Mouse (Mus musculus) telencephalon, adult 2 months (tissue): Measurements from ENCODE around the gene Agxt.

Experiments
- DNase-seq: peaks from one replicate; pipeline ENCODE4 v3.0.0-alpha.2; 2011; ENCODE audit warnings: low read depth, low spot score

Agxt gene

GRCm38 (mm10) chr1:93150907-93151661 is 16.0 kb downstream of the Agxt start:
- no peak for DNase-seq

- no peak for DNase-seq
Observed at GRCm38 (mm10) chr1:93157566-93157965, 22.5 kb downstream of the Agxt start.

GRCm38 (mm10) chr1:93158916-93159315 is 23.9 kb downstream of the Agxt start:
- no peak for DNase-seq

GRCm38 (mm10) chr1:93159566-93160500 is 24.8 kb downstream of the Agxt start:
- no peak for DNase-seq

GRCm38 (mm10) chr1:93160501-93161133 is 25.6 kb downstream of the Agxt start, which contains the start of gene 2310007B03Rik:
2310007B03Rik (minus strand) TSS chr1:93160948.
- no peak for DNase-seq

- DNase-seq = no peak
Observed at GRCm38 (mm10) chr1:93161350-93161749, 26.3 kb downstream of the Agxt start.

- DNase-seq = no peak
Observed at GRCm38 (mm10) chr1:93161921-93162320, 26.9 kb downstream of the Agxt start.

- DNase-seq = no peak
Observed at GRCm38 (mm10) chr1:93162588-93162987, 27.5 kb downstream of the Agxt start.

GRCm38 (mm10) chr1:93165447-93165846 is 30.4 kb downstream of the Agxt start:
- DNase-seq = no peak

GRCm38 (mm10) chr1:93166346-93167079 is 31.5 kb downstream of the Agxt start:
- no peak for DNase-seq

GRCm38 (mm10) chr1:93168295-93168775 is 33.3 kb downstream of the Agxt start, which contains the start of gene Crocc2:
Crocc2 (plus strand) TSS chr1:93168725.
- no peak for DNase-seq

- no peak for DNase-seq
Observed at GRCm38 (mm10) chr1:93173665-93174064, 38.6 kb downstream of the Agxt start.

GRCm38 (mm10) chr1:93174399-93174798 is 39.4 kb downstream of the Agxt start:
- peak; percentile 34 for DNase-seq

- DNase-seq = no peak
Observed at GRCm38 (mm10) chr1:93175849-93176248, 40.8 kb downstream of the Agxt start.

- DNase-seq = no peak
Observed at GRCm38 (mm10) chr1:93176525-93177332, 41.7 kb downstream of the Agxt start.

GRCm38 (mm10) chr1:93182281-93182680 is 47.2 kb downstream of the Agxt start:
- DNase-seq = no peak

GRCm38 (mm10) chr1:93184071-93184828 is 49.2 kb downstream of the Agxt start:
- no peak for DNase-seq

GRCm38 (mm10) chr1:93190726-93191305 is 55.8 kb downstream of the Agxt start:
- no peak for DNase-seq

GRCm38 (mm10) chr1:93194961-93195360 is 59.9 kb downstream of the Agxt start:
- DNase-seq = no peak
